Mouse (Mus musculus): ENCODE results near the gene Cd300a. TPM values are rescaled to one million over a fixed set of nuclear protein-coding genes. Genes with fewer than 3 reads are reported as not detected.
"Not testable (repeated sequence)": the region's sequence is repeated elsewhere in the genome, so short reads cannot be mapped to it uniquely, and the experiment has no call there.

The Cd300a gene
- polyA plus RNA-seq, 1 experiment from 2014 or later = 1.9 TPM

DNA sequence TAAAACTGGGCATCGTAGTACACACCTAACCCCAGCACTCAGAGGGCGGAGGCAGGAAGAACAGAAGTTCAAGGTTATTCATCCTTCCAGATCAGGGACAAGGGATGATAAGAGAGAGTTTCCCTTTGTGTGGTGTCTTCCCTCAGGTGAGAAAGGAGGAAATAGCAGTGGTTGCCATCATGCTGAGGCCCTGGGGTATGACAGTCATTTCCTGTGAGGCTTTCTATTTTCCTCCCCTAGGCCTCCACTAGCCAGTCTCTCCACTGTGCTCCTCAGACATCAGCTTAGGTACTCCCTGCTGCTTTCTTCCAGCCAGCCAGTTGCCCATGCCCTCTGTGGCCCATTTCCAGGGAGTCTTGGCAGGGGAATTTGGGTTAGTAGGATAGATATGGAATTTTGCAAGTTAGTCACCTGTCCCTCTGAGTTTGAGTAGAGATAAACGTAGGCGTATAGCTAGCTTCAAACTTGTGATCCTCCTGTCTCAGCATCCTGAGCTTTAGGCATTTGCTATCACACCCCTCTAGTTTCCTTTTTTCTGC is 6.5 kb upstream of the Cd300a start:
- WGBS = 83% methylated on average over 4 of the region's 4 CpGs
- H3K4me1 ChIP-seq = no peaks in the 10 kb centered on the region; the same call in 1 of the 2 replicates
- ATAC-seq (ENCODE audit: low FRiP score, low read depth) = no peak
- H3K4me3 ChIP-seq = no peak overlapping the region
- H3K9ac ChIP-seq = no peak overlapping the region
- no peaks in the 10 kb centered on the region for H3K27me3 ChIP-seq
- no peaks in the 10 kb centered on the region for H3K9me3 ChIP-seq
- no peak overlapping the region for H3K27ac ChIP-seq
- H3K4me2 ChIP-seq (replicated peaks) = no peak overlapping the region
- no peaks in the 10 kb centered on the region for H3K36me3 ChIP-seq

DNA sequence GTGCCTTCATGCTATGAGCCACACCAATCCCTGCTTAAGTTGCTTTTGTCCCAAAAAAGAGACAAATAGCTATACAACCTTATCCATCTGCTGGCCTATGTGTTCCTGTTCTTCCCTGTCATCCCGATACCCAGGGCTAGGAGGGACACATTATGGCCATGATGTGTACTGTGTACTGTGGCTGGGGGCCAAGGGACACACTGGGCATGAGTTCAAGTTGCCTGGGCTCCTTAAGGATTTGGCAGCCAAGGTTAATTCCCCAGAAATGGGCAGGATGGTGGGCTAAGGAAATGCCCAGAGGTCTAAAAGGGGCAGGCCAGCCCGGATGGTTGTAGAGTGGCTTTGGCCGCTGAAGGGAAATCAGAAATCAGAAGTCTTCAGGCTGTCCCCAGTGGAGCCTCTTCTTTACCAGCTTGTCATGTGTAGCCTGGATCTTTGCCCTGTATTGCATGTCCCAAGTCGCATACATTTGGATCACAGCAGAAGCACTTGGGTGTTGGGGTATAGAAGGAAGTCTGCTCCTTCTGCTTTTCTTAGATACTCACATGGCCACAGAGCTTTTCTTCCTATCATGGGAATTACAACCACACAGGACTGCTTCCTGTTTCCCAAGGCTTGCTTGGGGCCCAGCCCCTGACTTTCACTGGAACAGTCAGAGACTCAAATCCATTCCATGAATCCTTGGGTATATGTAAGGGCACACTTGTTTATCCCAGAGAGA is 5.3 kb upstream of the Cd300a start:
- H3K27me3 ChIP-seq = no peaks in the 10 kb centered on the region
- no peaks in the 10 kb centered on the region for H3K9me3 ChIP-seq
- no peak overlapping the region for H3K4me3 ChIP-seq
- ATAC-seq (ENCODE audit: low FRiP score, low read depth) = no peak
- H3K27ac ChIP-seq = no peak overlapping the region
- H3K4me2 ChIP-seq (replicated peaks) = no peak overlapping the region
- H3K9ac ChIP-seq = no peak overlapping the region
- 87% methylated on average over 4 of the region's 4 CpGs for WGBS
- no peaks in the 10 kb centered on the region for H3K36me3 ChIP-seq
- no peaks in the 10 kb centered on the region; the same call in 1 of the 2 replicates for H3K4me1 ChIP-seq

DNA sequence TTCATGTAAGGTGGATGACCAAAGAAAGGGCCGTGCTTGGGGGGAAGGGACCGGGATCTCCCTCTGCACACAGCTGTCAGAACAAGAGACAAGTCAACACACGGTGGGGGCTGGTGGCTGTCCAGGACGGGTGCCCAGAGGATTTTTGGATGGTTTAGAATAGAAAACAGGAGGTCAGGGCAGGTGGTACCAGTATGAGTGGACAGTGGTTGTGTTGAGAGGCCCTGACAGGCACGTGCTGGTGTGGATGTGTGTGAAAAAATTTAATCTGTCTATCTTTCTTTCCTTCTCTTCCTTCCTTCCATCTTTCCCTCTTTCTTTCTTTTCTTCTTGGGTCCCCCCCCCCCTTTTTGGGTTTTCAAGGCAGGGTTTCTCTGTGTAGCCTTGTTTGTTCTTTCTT is 701 bp downstream of the Cd300a start:
- Histone ChIP-seq H3K4me2 (replicated peaks) (no peak overlapping the region), H3K36me3 (no peaks in the 10 kb centered on the region), H3K9ac (no peak overlapping the region), H3K27me3 (no peaks in the 10 kb centered on the region; the same call in 1 of the 2 replicates), H3K4me1 (no peaks in the 10 kb centered on the region), H3K27ac (no peak overlapping the region), H3K9me3 (no peaks in the 10 kb centered on the region), H3K4me3 (no peak overlapping the region)
- ATAC-seq (ENCODE audit: low FRiP score, low read depth) = no peak
- 71% methylated on average over 5 of the region's 5 CpGs for WGBS

DNA sequence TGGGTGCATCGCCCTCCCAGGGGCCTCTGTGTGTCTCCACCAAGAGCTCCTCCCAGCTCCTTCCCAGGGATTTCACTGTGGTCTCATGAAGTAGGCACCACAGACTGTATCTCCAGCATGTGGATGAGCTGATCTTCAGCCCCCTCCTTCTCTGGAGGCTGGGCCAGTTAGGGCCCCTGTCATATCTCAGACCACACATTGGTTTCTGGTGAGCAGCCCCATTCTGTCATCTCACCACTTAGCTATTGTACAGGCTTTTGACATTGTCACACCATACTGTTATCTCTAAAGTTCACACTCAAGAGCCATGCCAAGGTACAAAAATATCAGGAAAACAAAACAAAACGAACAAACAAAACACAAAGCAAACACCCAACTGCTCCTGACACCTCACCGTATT is 6.2 kb downstream of the Cd300a start:
- H3K27me3 ChIP-seq = no peaks in the 10 kb centered on the region; the same call in 1 of the 2 replicates
- H3K36me3 ChIP-seq = no peaks in the 10 kb centered on the region
- ATAC-seq (ENCODE audit: low FRiP score, low read depth) = no peak
- no peak overlapping the region for H3K9ac ChIP-seq
- no peak overlapping the region for H3K4me3 ChIP-seq
- H3K27ac ChIP-seq = no peak overlapping the region
- no peaks in the 10 kb centered on the region for H3K4me1 ChIP-seq
- no peak overlapping the region for H3K4me2 ChIP-seq (replicated peaks)
- no peaks in the 10 kb centered on the region for H3K9me3 ChIP-seq
- 82% methylated on average over 3 of the region's 3 CpGs for whole genome bisulfite sequencing

DNA sequence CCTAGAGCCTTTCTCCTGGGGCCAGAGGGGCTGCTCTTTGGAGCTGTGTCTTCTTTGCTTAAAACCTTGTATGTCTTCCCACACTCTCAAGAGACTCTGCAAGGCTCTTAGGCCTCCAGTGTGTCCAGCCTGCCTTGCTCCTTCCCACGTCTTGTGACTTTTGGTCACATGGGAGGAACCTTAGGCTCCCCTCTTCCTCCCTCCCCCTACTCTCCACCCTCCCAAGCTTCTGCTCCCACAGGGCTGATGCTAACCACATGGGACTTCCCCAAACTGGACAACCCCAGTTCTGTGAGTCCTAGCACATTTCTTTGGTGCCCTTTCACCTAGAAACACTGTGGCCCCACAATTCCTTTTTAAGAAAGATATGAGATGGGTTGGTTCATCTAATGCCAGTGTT is 8.2 kb downstream of the Cd300a start:
- WGBS = 43% methylated on average over 1 of the region's 1 CpGs
- no peaks in the 10 kb centered on the region for H3K36me3 ChIP-seq

DNA sequence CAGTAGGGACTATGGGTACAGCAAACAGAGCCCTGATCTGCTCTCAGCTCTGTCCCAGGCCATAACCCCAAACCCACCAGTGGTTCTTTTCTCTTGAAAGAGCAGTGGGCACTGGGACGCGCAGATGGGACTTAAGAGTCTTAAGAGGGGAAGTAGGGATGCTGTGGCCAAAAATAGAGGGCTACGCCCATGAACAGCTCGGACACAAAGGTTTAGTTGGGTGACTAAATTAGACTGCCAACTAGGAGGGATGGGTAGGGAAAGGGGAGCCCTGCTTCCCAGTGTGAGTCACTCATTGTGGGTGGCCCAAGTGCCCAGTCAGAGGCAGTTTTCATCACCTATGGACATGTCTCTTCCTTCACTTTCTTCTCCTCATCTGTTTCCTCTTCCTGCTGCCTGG is 13.4 kb downstream of the Cd300a start:
- no peak overlapping the region for H3K4me2 ChIP-seq (replicated peaks)
- no peaks in the 10 kb centered on the region for H3K36me3 ChIP-seq
- H3K9me3 ChIP-seq = no peaks in the 10 kb centered on the region
- H3K4me3 ChIP-seq = no peak overlapping the region
- H3K9ac ChIP-seq = no peak overlapping the region
- no peak overlapping the region for H3K27ac ChIP-seq
- no peak for ATAC-seq (ENCODE audit: low FRiP score, low read depth)
- no peaks in the 10 kb centered on the region for H3K4me1 ChIP-seq
- WGBS = 84% methylated on average over 4 of the region's 4 CpGs
- 0 out of 2 replicates have a peak, but pooled peaks cover 6% of the 10 kb centered on the region for H3K27me3 ChIP-seq

More for the DNA sequence above, 8.2 kb downstream of the Cd300a start:
- ATAC-seq (ENCODE audit: low FRiP score, low read depth) = no peak
- H3K27ac ChIP-seq = no peak overlapping the region
- no peaks in the 10 kb centered on the region for H3K9me3 ChIP-seq
- H3K4me3 ChIP-seq = no peak overlapping the region
- H3K4me1 ChIP-seq = no peaks in the 10 kb centered on the region
- no peaks in the 10 kb centered on the region; the same call in 1 of the 2 replicates for H3K27me3 ChIP-seq
- no peak overlapping the region for H3K9ac ChIP-seq
- no peak overlapping the region for H3K4me2 ChIP-seq (replicated peaks)

DNA sequence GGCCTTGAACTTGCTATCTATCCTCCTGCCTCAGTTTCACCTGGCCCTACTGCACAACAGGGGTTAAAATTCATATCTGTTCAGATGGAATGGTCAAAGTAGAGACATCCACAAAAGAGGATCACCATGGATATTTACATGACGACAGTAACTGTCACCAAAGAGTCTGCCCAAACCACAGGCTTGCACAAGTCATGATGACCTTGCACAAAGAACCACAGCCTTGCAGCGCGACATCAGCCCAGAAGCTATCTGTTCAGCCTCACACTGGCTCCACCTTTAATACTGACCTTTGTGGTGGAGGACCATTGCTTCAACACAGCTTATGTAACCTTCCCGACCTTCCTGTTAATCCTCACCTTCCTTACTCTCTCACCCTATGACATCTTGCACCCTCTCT is 17.7 kb downstream of the Cd300a start:
- ATAC-seq (ENCODE audit: low FRiP score, low read depth) = no peak
- Histone ChIP-seq H3K27me3 (0 out of 2 replicates have a peak, but pooled peaks cover 6% of the 10 kb centered on the region), H3K4me1 (no peaks in the 10 kb centered on the region), H3K36me3 (no peaks in the 10 kb centered on the region), H3K4me2 (replicated peaks) (no peak overlapping the region), H3K9me3 (no peaks in the 10 kb centered on the region), H3K9ac (no peak overlapping the region), H3K4me3 (no peak overlapping the region), H3K27ac (no peak overlapping the region)
- WGBS = 80% methylated on average over 4 of the region's 4 CpGs

DNA sequence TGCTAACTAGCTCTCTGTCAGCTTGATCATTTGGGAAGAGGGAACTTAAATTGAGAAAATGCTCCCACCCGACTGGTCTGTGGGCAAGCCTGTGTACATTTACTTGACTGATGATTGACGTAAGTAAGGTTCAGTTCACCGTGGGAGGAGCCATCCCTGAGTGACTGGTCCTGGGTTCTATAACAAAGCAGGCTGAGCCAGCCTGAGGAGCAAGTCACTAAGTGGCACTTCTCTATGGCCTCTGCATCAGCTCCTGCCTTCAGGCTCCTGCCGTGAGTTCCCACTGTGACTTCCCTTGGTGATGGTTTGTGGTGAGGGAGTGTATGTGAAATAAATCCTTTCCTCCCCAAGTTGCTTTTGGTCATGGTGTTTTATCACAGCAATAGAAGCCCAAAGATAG is 18.2 kb downstream of the Cd300a start:
- Histone ChIP-seq H3K36me3 (no peaks in the 10 kb centered on the region), H3K27ac (no peak overlapping the region), H3K27me3 (0 out of 2 replicates have a peak, but pooled peaks cover 6% of the 10 kb centered on the region), H3K9me3 (no peaks in the 10 kb centered on the region), H3K4me1 (no peaks in the 10 kb centered on the region), H3K4me2 (replicated peaks) (no peak overlapping the region), H3K4me3 (no peak overlapping the region), H3K9ac (no peak overlapping the region)
- no peak for ATAC-seq (ENCODE audit: low FRiP score, low read depth)
- 61% methylated on average over 4 of the region's 4 CpGs for WGBS

DNA sequence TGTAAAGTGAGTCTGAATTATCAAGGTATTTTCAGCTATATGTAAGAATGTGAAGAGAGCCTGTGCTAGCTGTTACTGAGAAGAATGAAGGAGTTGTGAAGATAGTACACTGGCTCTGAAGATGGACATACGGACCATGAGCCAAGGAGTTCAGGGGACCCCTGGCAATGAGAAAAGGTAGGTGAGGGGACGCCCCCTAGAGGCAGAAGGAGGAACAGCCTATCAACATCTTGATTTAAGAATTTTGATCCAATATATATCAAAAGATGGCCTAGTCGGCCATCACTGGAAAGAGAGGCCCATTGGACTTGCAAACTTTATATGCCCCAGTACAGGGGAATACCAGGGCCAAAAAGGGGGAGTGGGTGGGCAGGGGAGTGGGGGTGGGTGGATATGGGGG is 19.7 kb downstream of the Cd300a start:
- 39% methylated on average over 3 of the region's 3 CpGs for WGBS
- ATAC-seq (ENCODE audit: low FRiP score, low read depth); H3K9ac ChIP-seq; H3K4me1 ChIP-seq; H3K36me3 ChIP-seq; H3K4me2 ChIP-seq (replicated peaks); H3K27ac ChIP-seq; H3K4me3 ChIP-seq; H3K9me3 ChIP-seq: not testable (repeated sequence)
- peaks cover 18% of the 10 kb centered on the region; the same call in 1 of the 2 replicates for H3K27me3 ChIP-seq

DNA sequence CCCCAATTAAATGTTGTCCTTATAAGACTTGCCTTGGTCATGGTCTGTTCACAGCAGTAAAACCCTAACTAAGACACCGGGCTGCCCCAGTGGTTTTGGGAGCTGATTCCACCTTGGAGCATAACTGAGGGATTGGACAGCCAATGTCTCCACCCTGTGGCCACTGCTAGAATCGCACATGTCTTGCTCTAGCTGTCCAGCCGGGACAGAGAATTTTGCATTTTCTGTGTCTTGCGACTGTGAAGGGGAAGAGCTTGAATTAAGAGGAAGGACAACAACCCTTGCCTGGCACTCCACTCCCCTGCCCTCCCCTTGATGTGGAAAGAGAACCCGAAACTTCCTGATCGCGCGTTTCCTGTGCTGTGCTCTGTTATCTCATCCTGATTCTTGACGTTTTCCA is 23.0 kb downstream of the Cd300a start:
- 22% methylated on average over 9 of the region's 9 CpGs for WGBS
- Histone ChIP-seq H3K9ac (no peak overlapping the region), H3K4me3 (no peak overlapping the region), H3K9me3 (no peaks in the 10 kb centered on the region), H3K27ac (no peak overlapping the region), H3K4me1 (no peaks in the 10 kb centered on the region), H3K4me2 (replicated peaks) (no peak overlapping the region), H3K27me3 (peaks cover 12% of the 10 kb centered on the region; the same call in 1 of the 2 replicates), H3K36me3 (no peaks in the 10 kb centered on the region)
- ATAC-seq (ENCODE audit: low FRiP score, low read depth) = no peak

DNA sequence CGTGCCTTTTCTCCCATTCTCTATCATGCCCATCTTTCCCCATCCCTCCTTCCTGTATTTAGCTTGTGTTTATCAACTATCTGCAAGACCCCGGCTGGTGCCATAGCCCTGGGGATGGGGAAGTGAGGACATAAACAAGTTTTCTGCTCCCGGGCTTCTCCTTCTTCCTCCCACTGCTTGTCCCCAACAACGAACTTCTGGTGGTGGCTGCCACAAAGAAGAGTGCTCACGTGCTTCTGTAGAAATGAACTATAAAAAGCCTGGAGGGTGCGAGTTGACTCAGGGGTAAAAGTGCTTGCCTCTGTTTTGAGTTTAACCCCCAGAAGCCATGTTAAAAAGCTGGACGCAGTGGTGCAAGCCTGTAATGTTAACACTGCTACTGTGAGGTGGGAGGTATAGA is 25.1 kb downstream of the Cd300a start:
- H3K27ac ChIP-seq = no peak overlapping the region
- no peak overlapping the region for H3K4me2 ChIP-seq (replicated peaks)
- 23% methylated on average over 7 of the region's 7 CpGs for WGBS
- H3K36me3 ChIP-seq = no peaks in the 10 kb centered on the region
- no peaks in the 10 kb centered on the region for H3K9me3 ChIP-seq
- ATAC-seq (ENCODE audit: low FRiP score, low read depth) = no peak
- no peak overlapping the region for H3K9ac ChIP-seq
- H3K4me3 ChIP-seq = no peak overlapping the region
- no peaks in the 10 kb centered on the region for H3K4me1 ChIP-seq
- H3K27me3 ChIP-seq = peaks cover 12% of the 10 kb centered on the region; the same call in 1 of the 2 replicates

DNA sequence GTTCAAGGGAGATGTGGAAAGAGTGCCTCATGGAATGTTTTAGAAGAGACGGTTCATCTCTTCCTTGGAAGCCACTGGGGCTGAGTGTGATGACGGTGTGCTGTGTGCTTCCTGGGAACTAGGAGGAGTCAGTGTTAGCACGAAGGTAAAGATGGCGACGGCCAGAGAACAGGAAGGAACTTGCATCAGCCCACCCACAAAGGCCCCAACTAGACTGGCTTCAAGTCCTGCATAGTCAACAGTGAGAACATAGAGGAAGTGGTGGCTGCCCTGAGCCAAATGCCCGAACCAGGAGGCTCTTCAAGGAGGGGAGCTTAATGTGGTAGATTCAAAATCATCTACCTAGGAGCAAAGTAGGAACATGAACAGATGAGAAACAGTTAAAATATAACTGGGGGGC is 27.3 kb downstream of the Cd300a start:
- Histone ChIP-seq H3K4me2 (replicated peaks) (no peak overlapping the region), H3K27ac (no peak overlapping the region), H3K4me1 (no peaks in the 10 kb centered on the region), H3K27me3 (peaks cover 12% of the 10 kb centered on the region; the same call in 1 of the 2 replicates), H3K9me3 (no peaks in the 10 kb centered on the region), H3K9ac (no peak overlapping the region), H3K36me3 (no peaks in the 10 kb centered on the region), H3K4me3 (no peak overlapping the region)
- WGBS = 81% methylated on average over 6 of the region's 6 CpGs
- no peak for ATAC-seq (ENCODE audit: low FRiP score, low read depth)

DNA sequence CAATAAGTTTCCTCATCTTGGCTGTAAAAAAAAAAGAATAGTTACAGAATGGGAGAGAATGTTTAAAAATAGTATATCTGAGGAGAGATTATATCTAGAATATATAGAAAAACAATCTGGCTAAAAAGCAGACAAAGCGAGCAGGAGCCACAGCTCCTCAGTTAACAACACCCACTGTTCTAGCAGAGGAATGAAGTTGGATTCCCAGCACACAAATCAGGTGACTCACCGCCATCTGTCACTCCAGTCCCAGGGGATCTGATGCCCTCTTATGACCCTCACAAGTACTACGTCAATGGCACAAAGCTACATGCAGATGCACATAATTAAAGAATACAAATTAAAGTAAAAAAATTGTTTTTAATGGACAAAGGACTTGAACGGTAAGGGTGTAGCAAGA is 32.6 kb downstream of the Cd300a start:
- ATAC-seq (ENCODE audit: low FRiP score, low read depth) = no peak
- Histone ChIP-seq H3K4me2 (replicated peaks) (no peak overlapping the region), H3K27me3 (no peaks in the 10 kb centered on the region), H3K9me3 (no peaks in the 10 kb centered on the region), H3K4me1 (no peaks in the 10 kb centered on the region), H3K9ac (no peak overlapping the region), H3K36me3 (no peaks in the 10 kb centered on the region), H3K4me3 (no peak overlapping the region), H3K27ac (no peak overlapping the region)
- 72% methylated on average over 4 of the region's 4 CpGs for WGBS

All from limb, embryonic 13.5 days (tissue).